Mouse (Mus musculus): Measurements from ENCODE around the gene Kctd13.
"Not testable (repeated sequence)": the region's sequence is repeated elsewhere in the genome, so short reads cannot be mapped to it uniquely, and the experiment has no call there.

The Kctd13 gene

DNA sequence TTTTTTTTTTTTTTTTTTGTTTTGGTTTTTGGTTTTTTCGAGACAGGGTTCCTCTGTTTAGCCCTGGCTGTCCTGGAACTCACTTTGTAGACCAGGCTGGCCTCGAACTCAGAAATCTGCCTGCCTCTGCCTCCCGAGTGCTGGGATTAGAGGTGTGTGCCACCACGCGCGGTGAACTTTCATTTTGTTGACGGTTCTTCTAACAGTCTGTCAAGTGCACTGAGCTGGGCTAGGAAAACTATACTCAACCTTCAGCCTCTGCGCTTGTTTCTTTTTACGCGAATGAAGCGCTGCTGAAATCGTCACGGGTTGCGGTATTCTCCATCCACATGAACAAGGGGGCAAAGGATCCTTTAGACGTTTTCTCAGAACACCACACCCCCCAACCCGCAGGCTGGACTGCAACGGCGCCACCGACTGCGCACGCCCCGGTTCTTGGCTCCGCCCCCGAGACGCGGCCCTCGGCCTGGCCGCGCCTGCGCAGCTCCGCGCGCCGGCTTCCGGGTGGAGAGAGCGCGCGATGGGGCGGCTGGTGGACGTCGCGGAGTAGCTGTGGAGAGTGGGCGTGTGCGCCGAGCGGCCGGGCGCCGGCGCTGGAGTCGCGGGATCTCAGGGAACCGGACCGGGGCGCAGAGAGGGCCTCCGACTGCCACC, at the start of gene Kctd13:
Kctd13 (plus strand) TSS at position 496 of the 654 bp plus-strand sequence.
- in situ Hi-C loops (cut with MboI, MseI): no loop called here

DNA sequence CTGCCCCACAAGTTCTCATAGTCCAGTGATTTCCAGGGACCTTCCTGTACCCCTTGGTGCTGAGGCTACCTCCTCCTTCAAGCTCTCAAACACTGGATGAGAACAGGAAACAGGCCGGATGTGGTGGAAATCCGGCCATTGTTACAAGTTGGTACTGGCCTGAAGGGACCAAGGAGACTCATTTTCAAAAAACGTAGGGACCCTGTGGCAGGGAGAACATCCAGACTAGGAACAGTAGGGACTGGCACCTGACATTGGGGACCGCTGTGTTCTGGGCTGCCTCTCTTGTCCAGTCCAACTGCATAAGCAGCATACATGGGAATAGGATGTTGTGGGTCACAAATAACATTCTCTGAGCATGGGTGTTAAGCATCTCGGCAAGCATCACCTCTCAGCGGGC, 47.6 kb upstream of the Kctd13 start:
- in situ Hi-C loops (cut with MboI, MseI): no loop called here

DNA sequence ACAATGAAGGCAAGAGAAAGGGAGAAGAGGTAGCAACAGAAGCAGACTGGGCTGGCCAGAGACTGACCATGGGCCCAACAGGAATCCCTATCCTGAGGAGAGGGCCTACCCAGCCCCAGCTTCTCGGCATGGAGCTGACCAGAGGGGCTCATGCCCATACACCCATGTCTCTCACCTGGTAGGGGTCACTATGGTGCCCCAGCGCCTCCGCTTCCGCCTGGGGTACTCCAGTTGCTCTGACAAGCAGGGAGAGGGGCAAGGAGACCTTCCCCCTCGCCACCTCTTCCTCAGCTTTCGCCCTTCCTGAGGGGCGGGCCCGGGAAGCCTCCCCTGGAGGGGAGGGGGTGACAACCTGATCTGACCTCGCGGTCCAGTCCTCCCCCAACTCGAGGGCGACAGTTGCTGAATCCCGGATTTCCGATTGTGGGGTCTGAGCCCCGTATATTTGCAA, 44.9 kb upstream of the Kctd13 start:
- in situ Hi-C loops (cut with MboI, MseI): no loop called here

DNA sequence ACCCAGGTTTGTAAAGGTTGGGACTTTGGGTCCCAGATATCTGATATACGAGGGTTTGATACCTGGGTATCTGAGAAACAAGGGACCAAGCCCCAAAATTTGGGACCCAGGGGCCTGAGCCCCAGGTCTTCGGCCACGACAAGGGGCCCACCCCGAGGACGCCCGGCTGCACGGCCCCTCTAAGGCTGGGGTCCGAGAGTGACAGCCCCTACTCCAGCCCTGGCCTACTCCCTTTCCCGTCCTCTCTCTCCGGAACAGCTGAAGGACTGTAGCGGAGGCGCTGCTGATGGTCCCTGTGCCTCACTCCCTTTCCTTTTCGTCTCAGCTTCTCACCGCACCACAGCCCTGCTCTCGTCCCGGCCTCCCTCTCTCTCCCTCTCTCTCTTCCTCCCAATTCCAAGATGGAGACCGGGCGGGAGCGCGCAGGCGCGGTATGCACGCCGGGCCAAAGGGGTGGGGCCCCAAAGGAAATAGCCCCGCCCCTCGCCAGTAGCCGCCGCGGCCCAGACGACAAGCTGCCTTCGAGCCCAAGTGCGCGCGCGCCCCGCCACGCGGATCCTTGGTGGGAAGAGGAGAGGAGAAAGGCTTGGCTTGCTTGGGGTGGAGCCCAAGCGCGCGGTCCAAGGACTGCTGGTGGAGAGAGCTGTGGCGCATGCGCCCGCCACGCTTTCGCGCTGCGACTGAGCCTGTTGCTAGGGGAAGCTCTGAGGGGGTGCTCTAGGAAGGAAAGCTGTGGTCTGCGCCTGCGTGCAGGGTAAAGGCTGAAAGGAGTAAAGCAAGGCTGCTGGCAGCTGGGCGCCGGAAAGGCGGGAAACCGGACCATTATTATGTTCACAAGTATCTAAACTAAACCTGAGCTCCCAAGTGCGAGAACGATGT, 44.2 kb upstream of the Kctd13 start, which contains the start of gene Taok2:
Taok2 (minus strand) TSS at position 418 of the 879 bp plus-strand sequence.
- in situ Hi-C loops (cut with MboI, MseI): loop anchor here in 1 of 2 experiments (5.0 kb wide), 1 partner anchor 48 kb away; no protein-coding TSS in a partner anchor

DNA sequence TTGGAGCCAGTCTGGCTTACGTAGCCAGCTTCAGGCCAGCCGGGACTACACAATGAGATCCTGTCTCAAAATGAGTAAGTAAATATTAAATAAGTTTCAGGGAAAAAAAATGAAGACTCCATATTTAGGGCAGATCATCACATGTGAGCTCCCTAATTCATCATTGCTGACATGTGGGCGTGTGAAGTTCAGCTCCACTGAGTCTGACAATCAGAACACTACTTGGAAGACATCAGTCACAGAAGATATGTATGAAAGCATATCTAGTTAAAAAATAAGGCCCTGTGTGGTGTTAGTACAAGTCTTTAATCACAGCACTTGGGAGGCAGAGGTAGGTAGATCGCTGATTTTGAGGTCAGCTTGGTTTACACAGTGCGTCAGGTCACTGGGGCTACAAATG, 41.4 kb upstream of the Kctd13 start:
- in situ Hi-C loops (cut with MboI, MseI): loop anchor here in 1 of 2 experiments (5.0 kb wide), 1 partner anchor 45 kb away; no protein-coding TSS in a partner anchor

DNA sequence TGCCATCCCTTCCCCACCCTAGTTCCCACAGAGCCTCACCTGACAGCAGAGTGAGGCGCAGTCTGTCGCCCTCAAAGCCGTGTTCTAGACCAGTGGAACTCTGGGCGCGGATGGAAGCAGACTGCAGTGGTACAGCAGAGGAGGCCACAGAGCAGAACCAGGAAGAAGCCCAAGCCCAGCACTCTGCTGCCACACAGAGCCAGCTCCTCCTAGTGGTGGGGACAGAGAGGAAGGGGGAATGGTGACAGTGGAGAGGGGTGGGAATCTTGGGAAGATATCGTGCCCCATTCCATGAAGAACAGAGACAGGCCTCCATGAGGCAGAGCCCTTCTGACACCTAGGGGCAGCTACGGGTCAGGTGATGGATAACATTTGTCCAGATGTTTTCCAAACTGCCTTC, 39.8 kb upstream of the Kctd13 start:
- in situ Hi-C loops (cut with MboI, MseI): loop anchor here in 1 of 2 experiments (5.0 kb wide), 1 partner anchor 43 kb away; no protein-coding TSS in a partner anchor

DNA sequence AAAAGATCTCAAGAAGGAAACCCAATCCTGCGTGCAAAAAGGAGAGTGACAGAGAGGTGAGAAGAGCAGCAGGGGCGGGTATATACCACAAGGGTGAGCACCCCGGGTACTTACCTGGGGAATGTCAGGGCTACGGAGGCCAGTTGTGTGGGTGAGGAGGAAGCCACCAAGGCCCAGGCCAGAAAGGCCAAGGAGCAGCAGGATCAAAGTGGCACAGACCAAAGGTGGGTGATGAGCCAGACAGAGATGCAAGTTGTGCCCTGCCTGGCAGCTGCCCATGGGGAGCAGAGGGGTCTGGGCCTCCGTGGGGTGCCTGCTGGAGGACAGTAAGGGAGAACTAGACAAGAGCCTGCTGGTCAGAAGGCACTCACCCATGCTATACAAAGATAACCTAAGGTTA, 31.8 kb upstream of the Kctd13 start:
- in situ Hi-C loops (cut with MboI, MseI): no loop called here

DNA sequence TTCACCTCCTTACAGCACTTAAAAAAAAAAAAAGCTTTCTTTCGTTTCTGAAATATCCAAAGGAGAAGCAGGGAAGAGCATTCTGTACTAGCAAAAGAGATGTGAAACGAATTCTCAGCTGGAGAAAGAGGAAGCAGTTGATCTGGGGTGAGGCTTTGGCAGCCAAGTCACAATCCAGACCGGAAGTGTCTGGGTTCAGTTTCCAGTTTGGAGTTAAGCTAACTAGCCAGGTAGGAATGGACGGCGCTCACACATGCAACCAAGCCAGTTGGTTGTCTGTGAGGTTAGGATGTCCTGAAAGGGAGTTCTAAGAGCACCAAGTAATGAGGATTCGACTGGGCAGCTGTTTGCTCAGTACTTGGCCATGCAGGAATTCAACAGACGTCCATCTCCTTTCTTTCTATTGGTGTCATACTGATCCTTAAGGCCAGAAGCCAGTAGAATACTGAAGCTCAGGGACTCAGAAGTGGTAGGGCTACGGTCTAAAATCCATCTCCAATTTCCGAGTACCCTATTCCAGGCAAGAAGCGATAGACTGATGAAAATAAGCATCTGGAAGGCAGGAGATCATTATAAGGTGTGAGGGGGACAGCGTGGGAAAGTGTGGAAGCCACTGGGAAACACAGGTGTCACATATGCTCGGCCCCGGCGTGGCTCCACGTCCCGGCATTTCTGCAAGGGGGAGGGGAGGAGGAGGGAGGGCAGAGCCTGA, 31.1 kb upstream of the Kctd13 start:
- in situ Hi-C loops (cut with MboI, MseI): no loop called here

DNA sequence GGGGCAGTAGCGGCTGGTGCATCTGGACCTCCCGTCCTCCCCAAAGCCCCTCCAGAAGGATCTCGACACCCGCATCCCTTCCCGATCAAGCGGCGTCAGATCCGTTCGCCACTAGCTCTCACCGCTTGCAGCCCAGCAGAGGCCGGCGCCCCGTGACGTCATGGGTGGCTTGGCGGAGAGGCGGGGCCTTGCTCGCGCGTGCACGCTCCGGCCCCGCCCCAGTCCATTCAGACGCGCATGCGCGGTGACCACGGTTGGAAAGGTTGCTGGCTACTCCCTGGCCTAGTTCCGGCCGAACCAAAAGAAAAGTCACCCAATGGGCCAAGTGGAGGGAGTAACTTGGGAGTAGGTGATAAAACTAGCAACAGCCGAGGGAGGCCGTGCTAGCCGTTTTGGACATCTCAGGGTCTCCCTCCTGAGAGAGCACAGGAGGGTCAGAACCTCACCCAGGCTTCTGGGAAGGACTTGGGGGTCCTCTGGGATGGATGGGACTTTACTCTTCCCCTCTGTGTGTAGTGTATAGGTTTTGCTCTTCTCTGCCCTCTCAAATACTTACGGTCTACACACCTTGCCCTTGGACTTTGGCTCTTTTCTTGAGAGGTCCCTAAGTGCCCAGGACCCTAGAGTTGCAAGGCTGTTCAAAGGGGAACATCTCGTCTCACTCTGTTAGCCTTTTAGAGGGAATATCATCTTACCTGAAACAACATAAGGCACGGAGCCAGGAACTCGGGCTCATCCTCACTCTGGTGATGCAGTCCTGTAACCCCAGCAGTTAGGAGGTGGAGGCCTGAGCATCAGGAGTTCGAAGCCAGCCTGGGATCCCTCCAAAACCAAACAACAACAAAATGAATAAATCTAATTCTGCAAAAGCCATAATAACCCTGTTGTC, 30.3 kb upstream of the Kctd13 start:
- in situ Hi-C loops (cut with MboI, MseI): no loop called here

DNA sequence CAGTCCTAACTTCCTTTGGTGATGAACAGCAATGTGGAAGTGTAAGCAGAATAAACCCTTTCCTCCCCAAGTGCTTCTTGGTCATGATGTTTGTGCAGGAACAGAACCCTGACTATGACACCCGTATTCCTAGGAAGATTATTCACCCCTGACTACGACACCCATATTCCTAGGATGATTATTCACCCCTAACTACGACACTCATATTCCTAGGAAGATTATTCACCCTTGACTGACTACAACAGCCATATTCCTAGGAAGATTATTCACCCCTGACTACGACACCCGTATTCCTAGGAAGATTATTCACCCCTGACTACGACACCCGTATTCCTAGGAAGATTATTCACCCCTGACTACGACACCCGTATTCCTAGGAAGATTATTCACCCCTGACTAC, 28.9 kb upstream of the Kctd13 start:
- in situ Hi-C loops (cut with MboI, MseI): not testable (repeated sequence)

DNA sequence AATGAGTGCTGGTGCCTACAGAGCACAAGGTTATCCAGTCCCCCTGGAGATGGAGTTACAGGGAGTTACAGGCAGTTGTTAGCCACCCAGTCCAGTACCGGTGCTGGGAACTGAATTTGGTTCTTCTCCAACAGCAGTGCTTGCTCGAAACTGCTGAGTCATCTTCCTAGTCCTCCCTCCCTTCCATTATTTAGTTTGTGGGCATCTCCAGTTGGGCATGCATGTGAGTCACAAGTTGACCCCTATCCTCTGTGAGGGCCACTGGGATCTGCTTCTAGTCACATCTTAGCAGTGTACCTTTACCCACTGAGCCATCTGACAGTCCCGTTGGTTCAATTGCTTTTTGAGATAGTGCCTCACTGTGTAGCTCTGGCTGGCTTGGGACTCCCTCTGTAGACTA, 23.1 kb upstream of the Kctd13 start:
- in situ Hi-C loops (cut with MboI, MseI): no loop called here

DNA sequence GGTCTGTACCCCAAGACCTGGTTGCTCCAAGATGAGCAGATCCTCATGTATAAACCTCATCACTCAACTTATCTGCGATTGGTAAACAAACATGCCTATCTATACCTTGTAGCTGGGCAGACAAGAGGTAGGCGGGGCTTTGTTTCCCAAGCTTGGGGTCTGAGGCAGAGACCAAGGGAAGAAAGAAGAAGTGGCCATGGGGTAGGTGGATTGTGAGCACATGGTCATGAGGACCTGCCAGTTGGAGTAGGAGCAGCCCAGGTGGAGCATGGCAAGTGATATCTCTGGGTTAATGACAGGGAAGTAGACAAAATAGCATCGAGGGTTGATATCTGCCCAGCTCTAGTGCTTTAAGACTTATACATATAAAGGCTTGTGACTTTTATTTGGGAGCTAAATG, 13.8 kb upstream of the Kctd13 start:
- in situ Hi-C loops (cut with MboI, MseI): loop anchor here in 1 of 2 experiments (10.0 kb wide), 1 partner anchor 100 kb away; no protein-coding TSS in a partner anchor

DNA sequence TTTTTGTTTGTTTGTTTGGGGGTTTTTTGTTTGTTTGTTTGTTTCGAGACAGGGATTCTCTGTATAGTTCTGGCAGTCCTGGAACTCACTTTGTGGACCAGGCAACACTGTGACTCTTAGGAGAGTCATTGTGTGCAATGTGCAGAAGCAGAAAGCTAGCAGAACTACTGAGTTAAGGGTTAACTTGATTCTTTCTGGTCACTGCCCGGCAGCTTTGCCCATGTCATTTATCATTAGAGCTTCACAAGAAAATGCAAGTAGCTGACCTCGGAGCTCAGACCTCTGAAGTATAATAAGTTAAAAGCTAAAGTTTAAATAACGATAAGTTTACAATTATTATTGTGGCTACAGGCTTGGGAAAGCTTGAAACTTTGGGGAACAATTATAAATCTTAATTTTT, 10.3 kb upstream of the Kctd13 start:
- in situ Hi-C loops (cut with MboI, MseI): loop anchor here in 1 of 2 experiments (10.0 kb wide), 1 partner anchor 104 kb away; no protein-coding TSS in a partner anchor

DNA sequence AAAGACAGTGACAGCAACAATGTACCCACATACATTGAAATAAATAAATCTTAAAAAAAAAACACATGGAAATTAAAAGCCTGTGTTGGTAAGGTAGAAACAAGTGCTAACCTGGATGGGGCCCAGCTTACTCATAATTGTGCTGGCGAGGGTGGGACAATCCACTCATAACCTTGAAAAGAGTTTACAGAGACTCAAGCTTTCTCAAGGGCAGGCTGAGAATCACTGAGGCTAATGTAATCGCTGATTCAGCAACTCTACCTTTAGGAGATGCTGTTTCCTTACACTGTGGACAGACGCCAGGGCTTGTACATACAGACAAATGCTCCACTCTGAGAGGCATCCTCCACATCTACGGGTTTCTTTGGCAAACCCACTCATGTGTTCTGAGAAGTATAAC, 8.7 kb upstream of the Kctd13 start:
- in situ Hi-C loops (cut with MboI, MseI): loop anchor here in 1 of 2 experiments (10.0 kb wide), 1 partner anchor 105 kb away; no protein-coding TSS in a partner anchor

DNA sequence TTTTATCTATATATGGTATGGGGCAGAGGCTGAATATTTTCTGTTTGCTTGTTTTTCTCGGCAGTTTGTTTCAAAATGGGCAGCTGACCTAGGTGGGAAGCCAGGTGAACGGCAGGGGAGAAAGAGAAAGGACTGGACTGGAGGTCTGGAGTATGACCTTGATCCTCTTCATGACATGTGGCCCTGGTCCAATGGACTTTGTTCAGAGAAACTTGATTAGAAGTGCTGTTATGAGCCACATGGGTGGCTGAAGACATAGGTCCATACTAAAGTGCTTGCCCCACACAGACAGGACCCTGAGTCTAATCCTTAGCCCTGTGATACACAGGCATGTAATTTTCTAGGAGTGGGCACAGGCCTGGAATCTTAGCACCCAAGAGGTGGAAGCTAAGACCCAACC, 7.1 kb upstream of the Kctd13 start:
- in situ Hi-C loops (cut with MboI, MseI): no loop called here

DNA sequence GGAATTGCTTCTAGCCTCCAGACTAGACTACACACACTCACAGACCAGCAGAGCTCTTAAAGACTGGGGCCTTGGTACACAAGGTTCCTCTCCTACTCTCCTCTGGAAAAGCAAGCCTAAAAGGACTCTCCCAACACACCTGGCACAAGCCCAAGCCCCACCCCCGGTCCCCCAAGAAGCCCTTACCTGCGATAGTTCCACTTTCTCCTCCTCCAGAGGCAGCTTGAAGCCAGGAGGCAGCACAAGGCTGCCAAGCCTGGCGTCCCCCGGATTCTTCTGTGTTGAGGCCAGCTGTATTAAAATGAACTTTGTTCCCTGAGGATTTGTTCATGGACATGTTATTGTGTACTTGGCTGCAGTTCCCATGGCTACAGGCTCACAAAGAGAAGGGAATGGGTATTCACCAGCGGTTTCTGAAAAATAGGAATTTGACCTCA, 6.0 kb upstream of the Kctd13 start, which contains the start of gene Tmem219:
Tmem219 (minus strand) TSS at position 294 of the 437 bp plus-strand sequence.
- in situ Hi-C loops (cut with MboI, MseI): no loop called here

DNA sequence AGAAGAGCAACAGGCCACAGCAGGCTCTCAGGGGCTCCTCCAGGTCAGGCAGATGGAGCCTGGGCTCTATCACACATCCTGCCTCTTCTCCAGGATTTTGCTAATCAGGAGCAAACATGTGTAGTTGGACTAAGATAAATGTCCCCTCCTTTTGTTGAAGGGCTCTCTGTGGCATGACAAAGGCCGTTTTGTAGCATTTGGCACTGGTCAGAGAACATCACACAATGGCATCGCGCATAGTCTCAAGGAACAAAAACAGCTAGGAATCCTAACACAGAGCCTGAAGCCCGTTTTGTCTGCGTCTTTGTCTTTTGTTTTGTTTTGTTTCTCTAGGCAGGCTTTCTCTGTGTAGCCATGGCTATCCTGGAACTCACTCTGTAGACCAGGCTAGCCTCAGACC, 4.7 kb upstream of the Kctd13 start:
- in situ Hi-C loops (cut with MboI, MseI): no loop called here

DNA sequence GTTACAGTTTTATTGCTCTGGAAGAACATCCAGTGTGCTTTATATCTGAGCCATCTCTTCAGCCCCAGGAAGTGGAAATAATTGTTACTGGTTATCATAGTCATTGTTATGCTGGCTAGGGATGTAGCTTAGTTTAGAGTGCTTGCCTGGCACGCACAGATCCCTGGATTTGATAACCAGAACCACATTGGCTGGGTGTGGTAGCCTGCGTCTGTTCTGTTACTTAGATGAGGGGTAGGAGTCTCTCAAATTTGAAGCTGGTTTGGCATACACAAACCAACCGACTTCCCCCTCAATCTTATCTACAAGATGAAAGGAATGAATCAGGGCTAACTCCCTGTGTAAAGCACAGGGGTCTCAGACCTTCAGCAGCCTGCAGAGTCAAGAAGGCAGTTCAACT, 2.4 kb upstream of the Kctd13 start:
- in situ Hi-C loops (cut with MboI, MseI): no loop called here

DNA sequence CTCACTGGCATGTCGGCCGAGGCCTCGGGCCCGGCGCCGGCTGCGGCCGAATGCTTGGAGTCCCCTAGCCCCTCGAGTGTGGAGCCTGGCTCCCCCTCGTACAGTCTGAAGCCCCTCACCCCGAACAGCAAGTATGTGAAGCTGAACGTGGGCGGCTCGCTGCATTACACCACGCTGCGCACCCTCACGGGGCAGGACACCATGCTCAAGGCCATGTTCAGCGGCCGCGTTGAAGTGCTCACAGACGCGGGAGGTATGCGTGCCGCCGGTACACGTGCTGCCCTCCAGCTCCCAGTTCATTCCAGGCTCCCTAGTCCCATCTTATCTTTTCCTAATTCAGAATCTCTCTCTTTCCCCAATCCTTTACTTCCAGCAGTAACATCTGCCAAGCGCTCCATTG, 367 bp downstream of the Kctd13 start:
- in situ Hi-C loops (cut with MboI, MseI): no loop called here

DNA sequence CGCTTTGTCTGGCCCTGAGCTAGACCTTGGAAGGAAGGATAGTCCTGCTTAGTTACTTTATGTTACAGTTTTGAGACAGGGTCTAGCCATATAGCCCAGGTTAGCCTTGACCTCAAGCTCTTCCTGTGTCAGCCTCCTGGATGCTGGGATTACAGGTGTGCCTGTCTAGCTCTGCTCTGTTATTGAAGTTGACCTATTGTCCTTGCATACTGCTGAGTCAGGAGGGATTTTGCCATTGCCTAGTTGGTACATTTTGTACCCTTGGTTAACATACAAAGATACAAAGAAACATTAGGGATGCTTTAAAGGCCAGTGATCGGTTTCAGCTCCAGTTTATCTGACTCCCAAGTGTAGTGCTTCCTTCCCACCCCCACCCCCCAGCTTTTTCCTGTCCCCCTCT, 4.0 kb downstream of the Kctd13 start:
- in situ Hi-C loops (cut with MboI, MseI): loop anchor here in 1 of 2 experiments (5.0 kb wide), 1 partner anchor 45 kb away; no protein-coding TSS in a partner anchor

All from T-helper 17 cell (primary cell).